Mouse (Mus musculus): ENCODE measurements around the gene Gpr137c. TPM values are rescaled to one million over a fixed set of nuclear protein-coding genes. Genes with fewer than 3 reads are reported as not detected.

The Gpr137c gene
- polyA plus RNA-seq, 1 experiment: 3.8 TPM

DNA sequence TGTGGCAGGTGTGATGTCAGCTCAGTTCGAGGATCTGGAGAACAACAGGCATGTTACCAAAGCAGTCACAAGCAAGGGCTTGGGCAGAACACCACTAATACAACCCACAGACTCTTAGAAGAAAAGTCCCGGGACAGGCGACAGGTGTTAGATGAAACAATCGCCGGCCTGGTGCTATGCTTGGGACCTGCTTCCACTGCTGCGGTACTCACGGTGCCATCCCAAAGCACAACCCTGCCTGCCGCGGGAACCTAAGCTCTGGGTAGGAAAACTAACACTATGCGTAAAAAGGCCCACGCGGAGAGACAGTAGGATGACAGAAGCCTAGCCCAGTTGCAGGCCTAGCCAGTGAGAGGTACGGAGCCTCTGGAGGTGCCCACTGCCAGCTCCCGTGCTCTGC is 90.6 kb downstream of the Gpr137c start:
- no peak for TF ChIP-seq POLR2A (IDR thresholded peaks at IDR 0.05; ENCODE audit: borderline replicate concordance, extremely low read depth, low read depth, low read length)
- TF ChIP-seq CTCF (IDR thresholded peaks at IDR 0.05; ENCODE audit: insufficient read depth, low read length): no peak
- DNase-seq: no peak
- 91% methylated on average over 14 of the region's 14 CpGs for WGBS
- Histone ChIP-seq H3K4me1 (ENCODE audit: control insufficient read depth, insufficient read depth, low read length) (no peaks in the 10 kb centered on the region; the same call in none of the 2 replicates), H3K4me3 (replicated peaks; ENCODE audit: extremely low read depth, low read depth, low read length) (no peak overlapping the region)

GRCm38 (mm10) chr14:45316927-45317326 is 97.4 kb downstream of the Gpr137c start:
- H3K4me3 ChIP-seq (replicated peaks; ENCODE audit: extremely low read depth, low read depth, low read length): no peak overlapping the region
- WGBS: 65% methylated on average over 5 of the region's 5 CpGs
- peaks cover 12% of the 10 kb centered on the region for H3K4me1 ChIP-seq (ENCODE audit: control insufficient read depth, insufficient read depth, low read length)
- TF ChIP-seq CTCF (IDR thresholded peaks at IDR 0.05; ENCODE audit: insufficient read depth, low read length): no peak
- no peak for TF ChIP-seq POLR2A (IDR thresholded peaks at IDR 0.05; ENCODE audit: borderline replicate concordance, extremely low read depth, low read depth, low read length)
- DNase-seq: no peak

GRCm38 (mm10) chr14:45317921-45318411 is 98.4 kb downstream of the Gpr137c start:
- TF ChIP-seq CTCF (IDR thresholded peaks at IDR 0.05; ENCODE audit: insufficient read depth, low read length) (no peak), POLR2A (IDR thresholded peaks at IDR 0.05; ENCODE audit: borderline replicate concordance, extremely low read depth, low read depth, low read length) (no peak)
- under 1% methylated on average over 34 of the region's 38 CpGs for WGBS
- Histone ChIP-seq H3K4me3 (replicated peaks; ENCODE audit: extremely low read depth, low read depth, low read length) (peak overlapping the region; percentile 98), H3K4me1 (ENCODE audit: control insufficient read depth, insufficient read depth, low read length) (peaks cover 12% of the 10 kb centered on the region)
- DNase-seq: no peak

DNA sequence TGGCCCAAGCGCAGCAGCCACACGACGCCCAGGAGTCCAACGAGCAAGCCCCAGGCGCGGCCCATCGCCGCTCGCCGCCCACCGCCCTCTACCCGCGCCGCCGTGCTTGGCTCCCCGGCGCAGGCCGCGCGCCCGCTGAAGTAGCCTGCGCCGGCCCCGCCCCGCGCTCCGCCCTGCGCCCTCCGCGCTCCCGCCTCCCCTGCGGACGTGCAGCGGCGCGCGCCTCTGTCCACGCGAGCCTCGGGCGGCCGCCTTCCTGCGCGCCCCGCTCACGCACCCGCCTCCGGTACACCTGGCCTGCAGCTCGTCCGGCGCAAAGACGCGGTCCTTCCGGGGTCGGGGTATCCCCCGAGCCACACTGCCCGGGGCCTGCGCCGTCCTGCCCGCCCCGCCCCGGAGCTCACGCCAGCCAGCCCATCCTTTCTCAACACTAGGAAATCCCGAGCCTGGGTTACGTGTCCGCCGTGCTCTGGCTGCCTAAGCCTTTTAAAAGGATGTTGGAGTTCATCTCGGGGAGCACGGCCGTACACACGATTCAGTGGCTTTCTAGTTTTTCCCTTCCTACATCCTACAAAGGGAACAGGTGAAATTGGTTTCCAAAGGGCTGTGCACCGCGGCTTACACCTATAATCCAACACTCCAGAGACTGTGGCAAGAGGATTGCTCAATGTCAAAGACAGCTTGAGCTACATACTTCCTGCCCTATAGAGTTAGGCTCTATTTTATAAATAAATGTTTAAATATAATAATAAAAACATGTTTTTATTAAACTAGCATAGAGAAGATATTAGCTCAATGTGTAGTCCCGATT is 99.1 kb downstream of the Gpr137c start, which contains the start of gene Ero1l:
TSS of gene Ero1l (minus strand) at position 346 of the 811 bp plus-strand sequence.
- peaks cover 12% of the 10 kb centered on the region for H3K4me1 ChIP-seq (ENCODE audit: control insufficient read depth, insufficient read depth, low read length)
- H3K4me3 ChIP-seq (replicated peaks; ENCODE audit: extremely low read depth, low read depth, low read length): peak within 1 kb of the TSS; percentile 98
- DNase-seq: peak; percentile 86
- WGBS: 2% methylated on average over 71 of the region's 74 CpGs
- no peak for TF ChIP-seq CTCF (IDR thresholded peaks at IDR 0.05; ENCODE audit: insufficient read depth, low read length)
- TF ChIP-seq POLR2A (IDR thresholded peaks at IDR 0.05; ENCODE audit: borderline replicate concordance, extremely low read depth, low read depth, low read length): peak; percentile 56; the same call in 1 of the 2 replicates

GRCm38 (mm10) chr14:45319237-45319610 is 99.7 kb downstream of the Gpr137c start:
- peaks cover 12% of the 10 kb centered on the region for H3K4me1 ChIP-seq (ENCODE audit: control insufficient read depth, insufficient read depth, low read length)
- no peak for TF ChIP-seq POLR2A (IDR thresholded peaks at IDR 0.05; ENCODE audit: borderline replicate concordance, extremely low read depth, low read depth, low read length)
- TF ChIP-seq CTCF (IDR thresholded peaks at IDR 0.05; ENCODE audit: insufficient read depth, low read length): no peak
- WGBS: 54% methylated on average over 3 of the region's 3 CpGs
- no peak for DNase-seq
- H3K4me3 ChIP-seq (replicated peaks; ENCODE audit: extremely low read depth, low read depth, low read length): no peak overlapping the region

- peaks cover 12% of the 10 kb centered on the region for H3K4me1 ChIP-seq (ENCODE audit: control insufficient read depth, insufficient read depth, low read length)
- no peak overlapping the region for H3K4me3 ChIP-seq (replicated peaks; ENCODE audit: extremely low read depth, low read depth, low read length)
- DNase-seq: no peak
- no peak for TF ChIP-seq POLR2A (IDR thresholded peaks at IDR 0.05; ENCODE audit: borderline replicate concordance, extremely low read depth, low read depth, low read length)
- no peak for TF ChIP-seq CTCF (IDR thresholded peaks at IDR 0.05; ENCODE audit: insufficient read depth, low read length)
- WGBS: 62% methylated on average over 4 of the region's 4 CpGs
Measured at GRCm38 (mm10) chr14:45320111-45320510, 100.6 kb downstream of the Gpr137c start.

- TF ChIP-seq POLR2A (IDR thresholded peaks at IDR 0.05; ENCODE audit: borderline replicate concordance, extremely low read depth, low read depth, low read length): no peak
- no peak for TF ChIP-seq CTCF (IDR thresholded peaks at IDR 0.05; ENCODE audit: insufficient read depth, low read length)
- 83% methylated on average over 3 of the region's 3 CpGs for WGBS
- Histone ChIP-seq H3K4me3 (replicated peaks; ENCODE audit: extremely low read depth, low read depth, low read length) (no peak overlapping the region), H3K4me1 (ENCODE audit: control insufficient read depth, insufficient read depth, low read length) (peaks cover 5% of the 10 kb centered on the region)
- DNase-seq: no peak
Measured at GRCm38 (mm10) chr14:45321067-45321466, 101.5 kb downstream of the Gpr137c start.

GRCm38 (mm10) chr14:45321622-45322021 is 102.1 kb downstream of the Gpr137c start:
- H3K4me3 ChIP-seq (replicated peaks; ENCODE audit: extremely low read depth, low read depth, low read length): no peak overlapping the region
- TF ChIP-seq POLR2A (IDR thresholded peaks at IDR 0.05; ENCODE audit: borderline replicate concordance, extremely low read depth, low read depth, low read length) (no peak), CTCF (IDR thresholded peaks at IDR 0.05; ENCODE audit: insufficient read depth, low read length) (no peak)

GRCm38 (mm10) chr14:45322450-45322849 is 102.9 kb downstream of the Gpr137c start:
- Histone ChIP-seq H3K4me3 (replicated peaks; ENCODE audit: extremely low read depth, low read depth, low read length) (no peak overlapping the region), H3K4me1 (ENCODE audit: control insufficient read depth, insufficient read depth, low read length) (no peaks in the 10 kb centered on the region; the same call in 1 of the 2 replicates)
- WGBS: 86% methylated on average over 2 of the region's 2 CpGs
- no peak for DNase-seq
- TF ChIP-seq POLR2A (IDR thresholded peaks at IDR 0.05; ENCODE audit: borderline replicate concordance, extremely low read depth, low read depth, low read length): no peak

More at GRCm38 (mm10) chr14:45321622-45322021, 102.1 kb downstream of the Gpr137c start:
- peaks cover 4% of the 10 kb centered on the region; the same call in 1 of the 2 replicates for H3K4me1 ChIP-seq (ENCODE audit: control insufficient read depth, insufficient read depth, low read length)
- DNase-seq: no peak
- WGBS: 44% methylated on average over 5 of the region's 5 CpGs

- TF ChIP-seq CTCF (IDR thresholded peaks at IDR 0.05; ENCODE audit: insufficient read depth, low read length) (no peak), POLR2A (IDR thresholded peaks at IDR 0.05; ENCODE audit: borderline replicate concordance, extremely low read depth, low read depth, low read length) (no peak)
- no peaks in the 10 kb centered on the region; the same call in 1 of the 2 replicates for H3K4me1 ChIP-seq (ENCODE audit: control insufficient read depth, insufficient read depth, low read length)
- WGBS: 69% methylated on average over 3 of the region's 3 CpGs
- H3K4me3 ChIP-seq (replicated peaks; ENCODE audit: extremely low read depth, low read depth, low read length): no peak overlapping the region
- DNase-seq: no peak
Measured at GRCm38 (mm10) chr14:45323320-45323719, 103.8 kb downstream of the Gpr137c start.

Data from lung, adult 2 months (tissue).